Mouse (Mus musculus) layer of hippocampus, postnatal 10 days (tissue): ENCODE measurements at regions not wholly inside any gene's neighbourhood (a gene's known extent, or its start where the extent isn't known, plus 50 kb on each side); places are given as distances from the start of the nearest gene placed in this dataset.
"Not testable (repeated sequence)": the region's sequence is repeated elsewhere in the genome, so short reads cannot be mapped to it uniquely, and the experiment has no call there.

Source experiments
- DNase-seq, 2 experiments: peaks; one replicate each; pipeline ENCODE4 v3.0.0; 2021; ENCODE audit warnings: low spot score in 2 of 2

DNA sequence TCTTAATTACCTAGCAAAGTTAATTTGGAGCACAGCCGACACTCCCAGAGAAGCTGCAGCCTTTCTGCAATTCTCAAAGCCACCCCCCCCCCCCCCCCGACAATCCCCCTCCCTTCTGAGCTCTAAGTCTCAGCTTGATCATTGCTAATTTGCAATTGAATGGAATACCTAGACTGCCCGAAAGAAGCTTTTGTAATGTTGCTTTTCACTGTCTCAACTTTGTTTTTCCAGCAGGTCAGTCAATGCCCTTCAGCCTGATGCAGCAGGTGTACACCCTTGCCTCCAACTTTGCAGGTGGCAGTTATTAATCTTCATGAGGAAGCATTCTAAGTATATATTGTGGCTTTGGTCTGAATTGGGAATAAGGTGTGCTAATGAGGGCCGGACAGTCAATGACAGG, 1006.6 kb upstream of the Gm8797 start:
- DNase-seq = no peak

DNA sequence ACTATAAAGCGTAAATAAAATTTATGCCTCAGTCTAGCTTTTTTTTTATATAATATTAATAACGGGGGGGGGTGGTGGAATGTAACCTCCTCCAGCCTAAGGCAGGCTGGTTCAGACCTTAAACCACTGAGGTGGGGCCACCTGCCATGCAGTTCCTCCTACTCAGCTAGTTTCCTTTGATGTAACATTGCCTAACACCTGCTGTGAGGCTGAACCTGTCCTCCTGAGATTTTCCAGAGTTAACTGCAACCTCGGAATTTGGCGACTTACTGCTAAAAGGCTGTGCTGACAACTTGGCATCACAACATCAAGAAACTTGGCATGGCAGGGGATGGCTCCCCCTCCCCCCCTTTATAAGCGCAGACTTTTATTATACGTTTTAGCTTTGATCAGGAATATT, 1006.0 kb upstream of the Gm8797 start:
- DNase-seq = no peak

DNA sequence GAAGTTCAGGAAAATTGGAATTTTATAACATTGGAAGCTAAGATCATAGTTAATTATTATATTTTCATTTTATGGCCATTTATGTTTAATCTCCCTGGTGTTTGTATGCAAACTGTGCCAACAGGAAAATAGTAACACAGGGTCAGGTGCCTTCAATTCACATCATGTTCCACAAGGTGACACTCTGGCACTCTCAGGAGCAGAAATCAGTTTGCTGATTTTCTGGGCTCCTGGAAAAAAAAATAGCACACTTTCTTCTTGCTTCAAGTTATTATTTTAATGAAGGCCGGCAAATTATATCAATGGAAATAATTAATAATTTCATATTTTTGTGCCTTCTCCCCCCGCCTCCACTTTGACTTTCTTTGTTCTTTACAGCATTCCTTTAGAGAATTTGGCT, 994.5 kb upstream of the Gm8797 start:
- no peak for DNase-seq

DNA sequence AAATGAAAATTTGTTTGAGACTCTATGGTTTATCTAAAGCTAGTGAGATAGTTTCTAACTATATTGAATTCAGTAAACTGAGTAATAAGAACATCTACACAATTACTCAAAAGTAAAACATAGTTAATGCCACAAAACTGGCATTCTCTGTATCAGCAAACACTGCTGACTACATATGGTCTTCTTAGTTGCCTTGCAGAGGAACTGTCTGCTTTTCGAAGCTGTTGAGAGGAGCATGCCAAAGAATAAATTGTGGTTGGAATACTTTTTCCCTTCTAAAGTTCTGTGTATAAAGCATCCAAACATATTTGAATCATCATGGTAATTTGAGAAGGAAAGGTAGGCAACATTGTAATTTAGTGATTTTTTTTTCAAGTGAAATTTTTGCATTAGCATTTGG, 993.5 kb upstream of the Gm8797 start:
- DNase-seq = no peak

DNA sequence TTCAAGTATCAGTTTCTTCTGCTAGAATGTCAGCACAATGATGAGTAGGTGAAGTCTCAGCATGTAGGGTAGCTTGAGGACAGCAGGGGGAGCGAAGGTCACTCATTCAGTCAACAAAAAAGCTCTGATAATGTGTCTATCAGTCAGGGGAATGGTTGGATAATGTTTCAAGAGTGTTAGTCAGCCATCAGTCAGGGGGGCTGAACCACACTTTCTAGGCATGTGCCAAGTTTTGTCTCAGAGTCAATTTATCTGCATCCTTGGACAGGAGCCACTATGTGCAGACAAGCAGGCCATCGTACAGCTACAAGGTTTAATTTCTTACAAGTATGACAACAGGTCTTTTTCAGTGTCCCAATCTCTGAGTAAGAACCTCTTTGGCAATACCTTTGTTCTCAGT, 987.5 kb upstream of the Gm8797 start:
- DNase-seq = no peak

DNA sequence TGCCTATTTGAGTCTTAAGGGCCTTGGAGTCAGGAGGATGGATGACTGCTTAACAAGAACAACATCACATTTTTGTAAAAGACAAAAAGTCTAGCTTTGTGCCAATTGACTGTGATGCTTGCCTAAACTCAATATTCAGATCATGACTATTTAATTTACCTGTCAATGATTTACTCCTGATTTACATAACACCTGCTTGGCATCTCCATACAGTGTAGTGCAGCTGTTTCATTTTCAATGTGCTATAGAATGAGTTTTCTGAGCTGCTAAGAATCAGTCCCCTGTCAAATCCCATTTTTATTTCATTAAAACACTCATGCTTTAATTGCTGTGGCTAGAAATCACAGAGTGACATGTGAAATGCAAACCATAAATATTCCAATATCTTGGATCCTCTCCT, 974.0 kb upstream of the Gm8797 start:
- DNase-seq = no peak

DNA sequence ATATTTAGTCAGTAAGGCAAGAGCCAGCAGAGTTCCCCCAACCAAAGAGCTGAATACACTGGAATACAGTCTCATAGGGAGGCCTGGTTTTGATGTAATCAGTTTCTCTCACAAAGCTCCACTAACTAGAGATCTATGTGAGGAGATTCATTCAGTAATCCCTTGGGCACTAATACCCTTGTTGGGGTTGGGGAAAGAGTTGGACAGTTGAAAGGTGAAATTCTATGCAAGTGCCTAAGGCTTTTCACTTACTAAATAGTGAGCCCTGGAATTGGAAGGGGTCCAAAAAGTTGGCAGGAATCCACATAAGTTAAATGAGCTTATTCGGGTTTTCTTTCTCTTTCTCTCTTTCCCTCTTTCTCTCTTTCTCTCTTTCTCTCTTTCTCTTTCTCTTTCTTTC, 965.4 kb upstream of the Gm8797 start:
- no peak for DNase-seq

DNA sequence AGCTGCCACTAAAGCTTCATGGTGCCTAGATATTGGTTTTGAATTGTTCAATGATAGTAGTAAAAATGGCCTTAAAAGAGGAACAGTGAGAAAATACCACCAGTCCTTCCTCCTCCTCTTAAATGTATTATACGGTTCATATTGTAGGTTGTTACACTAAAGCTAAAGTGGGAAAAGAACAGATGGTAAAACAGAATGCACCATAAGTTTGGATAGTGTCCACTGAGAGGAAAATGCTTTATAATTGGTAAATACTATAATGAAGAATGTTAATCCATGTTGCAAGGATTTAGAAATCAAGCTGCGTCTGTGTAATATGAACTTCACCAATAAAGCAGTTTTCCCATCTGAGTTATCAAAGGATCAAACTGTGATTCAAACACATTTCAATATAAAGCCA, 957.5 kb upstream of the Gm8797 start:
- no peak for DNase-seq

DNA sequence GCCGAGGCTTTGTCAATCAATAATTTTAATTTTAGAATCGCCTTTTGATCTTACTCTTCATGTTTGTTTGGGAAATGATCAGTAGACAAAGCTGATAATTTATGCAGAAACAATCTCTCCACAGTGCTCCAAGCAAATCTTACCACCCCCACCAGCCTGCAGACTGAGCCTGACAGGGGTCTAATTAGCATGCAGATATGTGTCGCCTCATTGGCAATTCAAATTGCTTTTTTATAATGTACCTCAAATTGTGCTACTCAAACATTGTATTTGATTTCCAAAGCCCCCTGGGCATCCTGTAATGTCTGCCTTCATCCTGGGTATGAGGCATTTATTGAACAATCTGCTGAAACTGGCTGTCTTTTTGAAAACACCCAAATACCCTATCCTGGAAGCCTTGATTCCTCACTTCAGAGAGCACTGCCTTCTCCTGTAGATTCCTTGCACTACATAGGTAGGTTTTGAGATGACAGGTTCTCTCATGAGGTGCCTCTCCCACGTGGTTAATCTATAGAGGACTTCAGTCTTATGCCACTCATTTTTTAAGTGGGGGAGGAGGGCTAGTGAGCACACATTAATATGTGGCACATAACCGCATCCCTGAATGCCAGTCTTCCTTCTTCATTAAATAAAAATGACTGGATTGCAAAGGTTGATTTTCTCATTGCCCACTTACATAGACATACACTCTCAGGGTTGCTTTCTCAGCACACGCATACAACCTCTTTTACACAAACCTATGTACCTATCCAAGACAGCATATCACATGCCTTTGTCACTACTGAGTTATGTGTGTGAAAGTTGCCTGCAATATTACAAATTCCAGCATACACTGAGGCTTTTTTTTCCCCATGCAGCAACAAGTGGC, 954.3 kb upstream of the Gm8797 start:
- peak; percentile 3 to 14 for DNase-seq

DNA sequence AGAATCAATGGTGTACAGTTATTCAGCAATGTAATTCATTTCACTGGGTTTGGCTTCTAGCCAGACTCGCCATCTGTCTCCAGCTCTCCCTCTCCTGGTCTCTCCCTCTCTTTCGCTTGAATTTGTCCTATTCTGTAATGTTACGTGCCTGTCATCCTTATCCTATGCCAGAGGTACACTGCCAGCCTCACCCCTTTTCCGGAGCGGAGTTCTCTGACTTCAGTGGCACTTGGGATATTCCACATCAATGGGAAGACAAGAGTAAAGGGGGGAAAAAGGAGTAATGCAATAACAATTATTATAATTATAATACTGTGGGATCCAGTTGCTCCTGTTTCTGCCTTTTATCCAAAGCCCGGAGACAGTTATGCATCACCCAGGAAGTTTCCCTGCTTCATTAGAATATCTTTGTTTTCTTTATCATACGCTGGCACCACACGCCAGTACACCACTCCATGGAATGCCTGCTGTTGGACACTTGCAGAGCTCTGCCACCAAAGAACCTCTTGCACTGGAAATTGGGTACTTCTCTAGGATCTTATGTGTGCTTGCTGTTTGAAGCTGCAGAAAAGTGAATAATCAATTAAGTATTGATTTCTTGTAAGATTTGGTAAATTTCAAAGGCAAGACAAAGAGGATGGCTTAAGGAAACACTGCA, 953.6 kb upstream of the Gm8797 start:
- DNase-seq = peak; percentile 73 to 80

DNA sequence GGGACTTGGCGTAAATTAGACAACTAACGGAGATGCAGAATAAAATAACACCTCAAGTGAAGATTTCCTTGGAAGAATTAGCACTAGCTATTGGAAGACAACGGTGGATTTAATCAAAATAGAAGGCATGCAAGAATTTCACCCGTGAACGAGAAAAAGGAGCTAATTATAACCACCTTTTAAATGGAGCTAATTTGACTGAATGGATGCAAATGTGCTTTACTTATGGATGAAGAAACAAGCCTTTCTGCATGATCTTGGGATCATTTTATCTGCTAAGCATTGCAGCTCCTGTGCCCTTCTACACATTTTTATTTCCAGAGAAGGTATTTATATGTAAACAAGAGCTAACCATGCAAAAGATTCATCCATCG, 953.1 kb upstream of the Gm8797 start:
- no peak for DNase-seq

DNA sequence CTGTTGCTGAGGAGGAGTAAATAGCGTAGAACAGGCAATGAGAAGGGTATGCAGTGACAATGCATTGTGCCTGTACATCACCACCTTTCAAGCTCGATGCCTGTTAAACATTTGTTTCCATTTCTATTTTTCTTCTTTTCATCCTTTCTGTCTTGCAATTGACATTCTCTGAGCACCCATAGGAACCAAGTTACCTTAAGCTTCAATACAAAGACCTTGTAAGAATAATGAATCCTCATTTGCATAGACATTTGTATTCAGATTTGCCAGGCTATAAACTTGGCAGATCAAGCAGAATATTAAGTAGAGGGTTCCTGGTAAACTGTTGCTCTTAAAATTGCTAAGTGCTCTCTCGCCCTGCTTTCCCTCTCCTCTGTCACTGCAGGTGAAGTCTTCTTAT, 952.2 kb upstream of the Gm8797 start:
- DNase-seq = no peak

DNA sequence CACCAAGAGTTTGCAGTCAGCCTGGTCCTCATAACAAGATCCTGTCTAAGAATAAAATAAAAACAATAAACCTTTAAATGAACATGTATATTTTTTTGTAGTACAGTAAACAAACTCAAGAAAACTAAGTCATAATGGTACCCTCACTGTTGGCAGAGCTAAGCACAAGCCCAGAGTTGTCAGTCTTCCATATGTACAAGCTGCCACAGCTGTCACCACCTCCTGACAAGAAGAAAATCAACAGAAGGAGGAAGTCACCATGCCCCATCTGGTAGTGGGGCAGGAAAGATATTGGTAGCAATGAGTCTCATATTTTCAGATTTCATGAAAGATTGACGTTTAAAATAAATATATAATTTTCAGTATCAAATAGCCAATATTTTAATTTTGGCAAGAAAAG, 916.1 kb upstream of the Gm8797 start:
- DNase-seq = no peak

DNA sequence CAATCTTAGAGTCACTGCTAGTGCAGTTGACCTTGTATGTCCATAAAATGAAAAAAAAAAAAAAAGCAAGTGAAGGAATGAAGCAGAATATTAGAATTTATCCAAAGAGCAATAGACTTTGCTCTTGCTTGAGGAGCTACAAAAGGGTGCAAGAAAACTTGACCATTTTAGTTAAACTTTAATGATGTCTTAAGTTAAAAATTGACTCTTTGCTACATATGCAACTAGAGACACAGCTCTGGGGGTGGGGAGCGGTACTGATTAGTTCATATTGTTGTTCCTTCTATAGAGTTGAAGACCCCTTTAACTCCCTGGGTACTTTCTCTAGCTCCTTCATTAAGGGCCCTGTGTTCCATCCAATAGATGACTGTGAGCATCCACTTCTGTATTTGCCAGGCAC, 915.0 kb upstream of the Gm8797 start:
- no peak for DNase-seq

DNA sequence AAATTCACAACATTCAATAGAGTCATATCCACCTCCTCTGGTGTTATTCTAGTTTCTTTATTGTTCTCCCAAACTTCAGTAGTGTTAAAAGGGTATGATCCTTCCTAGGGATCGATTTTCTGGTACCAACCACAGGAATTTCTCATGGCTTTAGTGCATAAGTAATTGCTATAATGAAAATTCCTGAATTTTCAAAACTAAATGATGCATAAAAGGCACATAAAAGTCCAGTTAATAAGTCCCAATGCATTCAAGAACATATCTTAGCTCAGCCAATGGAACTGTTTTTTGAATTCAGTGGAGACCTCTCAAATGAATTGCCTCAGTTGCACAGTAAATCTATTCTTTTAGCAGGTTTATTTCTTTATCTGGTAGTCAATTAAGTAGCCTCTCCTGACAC, 913.7 kb upstream of the Gm8797 start:
- no peak for DNase-seq

DNA sequence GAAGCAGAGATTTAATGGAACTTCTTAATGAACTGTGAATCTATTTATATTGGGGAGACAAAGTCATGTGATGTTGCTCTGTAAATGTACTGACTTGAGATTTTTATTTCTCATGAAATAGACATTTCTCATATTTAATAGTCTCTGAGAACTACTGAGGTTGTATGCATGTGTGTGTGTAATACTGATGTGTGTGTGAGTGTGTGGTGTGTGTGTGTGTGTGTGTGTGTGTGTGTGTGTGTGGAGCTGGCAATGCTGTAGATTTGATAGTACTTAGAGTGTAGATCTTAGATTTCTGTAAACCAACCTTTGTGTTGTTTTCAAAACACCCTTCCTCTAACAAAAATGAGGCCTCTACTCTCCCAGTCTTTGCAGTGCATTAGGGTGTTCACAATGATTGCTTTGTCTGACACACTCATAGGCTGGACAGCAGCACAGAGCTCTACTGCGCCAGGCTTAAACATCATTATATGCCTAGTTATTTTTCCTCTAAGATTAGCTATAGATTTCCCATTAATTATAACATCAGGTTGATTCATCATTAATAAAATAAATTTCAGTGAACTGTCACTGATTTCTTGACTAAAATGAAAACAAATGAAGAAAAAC, 895.5 kb upstream of the Gm8797 start:
- DNase-seq = no peak

DNA sequence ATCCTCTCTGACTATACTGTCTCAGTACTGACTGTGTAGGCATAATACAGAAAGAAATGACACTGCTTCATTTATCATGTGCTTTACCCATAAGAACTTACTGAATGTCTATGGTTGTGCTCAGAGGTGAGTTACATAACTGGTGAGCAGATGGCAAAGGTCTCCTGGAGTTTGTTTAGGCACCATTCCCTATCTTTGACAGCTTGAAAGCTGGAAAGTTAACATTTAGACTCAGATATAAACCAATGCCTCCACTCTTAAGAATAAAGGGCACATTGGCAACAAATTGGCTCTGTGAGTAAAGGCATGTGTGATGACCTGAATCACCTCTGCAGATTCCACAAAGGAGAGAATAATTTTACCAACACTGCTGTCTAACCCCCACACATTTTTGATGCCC, 894.0 kb upstream of the Gm8797 start:
- DNase-seq = no peak

DNA sequence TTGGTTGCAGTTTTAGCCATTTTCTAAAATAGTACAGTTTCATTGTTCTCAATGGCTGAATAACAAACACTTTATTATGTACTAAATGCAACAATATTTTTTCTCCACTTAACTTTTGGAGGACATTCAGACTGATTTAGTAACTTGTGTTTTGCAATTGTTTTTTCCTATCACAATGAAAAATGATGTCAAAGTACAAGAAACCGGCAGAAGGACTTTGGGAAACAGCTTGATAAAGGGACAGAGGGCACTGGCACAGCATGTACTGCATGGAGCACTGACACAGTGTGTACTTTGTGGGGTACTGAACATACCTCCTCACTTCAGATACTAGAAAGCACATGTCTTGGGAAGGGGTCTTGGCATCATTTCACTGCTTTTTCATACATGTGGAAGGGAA, 884.4 kb upstream of the Gm8797 start:
- DNase-seq = no peak

DNA sequence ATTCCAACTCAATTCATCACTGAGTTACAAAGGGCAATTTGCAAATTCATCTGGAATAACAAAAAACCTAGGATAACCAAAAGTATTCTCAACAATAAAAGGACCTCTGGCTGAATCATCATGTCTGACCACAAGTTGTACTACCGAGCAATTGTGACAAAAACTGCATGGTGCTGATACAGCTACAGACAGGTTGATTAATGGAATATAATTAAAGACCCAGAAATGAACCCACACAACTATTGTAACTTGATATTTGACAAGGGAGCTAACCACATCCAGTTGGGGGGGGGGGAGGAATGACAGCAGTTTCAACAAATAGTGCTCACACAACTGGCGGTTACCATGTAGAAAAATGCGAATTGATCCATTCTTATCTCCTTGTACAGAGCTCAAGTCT, 864.7 kb upstream of the Gm8797 start:
- no peak for DNase-seq

DNA sequence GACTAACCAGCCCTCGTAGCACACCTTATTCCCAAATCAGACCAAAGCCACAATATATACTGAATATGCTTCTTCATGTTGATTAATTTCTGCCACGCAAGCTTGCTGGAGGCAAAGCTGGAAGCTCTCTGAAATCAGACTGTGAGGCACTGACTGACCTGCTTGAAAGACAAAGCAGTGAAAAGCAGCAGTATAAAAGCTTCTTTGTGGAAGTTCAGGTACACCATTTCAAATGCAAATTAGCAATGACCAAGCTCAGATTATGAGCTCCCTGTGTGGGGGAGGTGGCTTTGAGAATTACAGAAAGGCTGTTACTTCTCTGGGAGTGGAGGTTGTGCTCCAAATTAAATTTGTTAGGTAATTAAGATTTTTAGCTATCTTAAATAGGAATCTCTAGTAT, 857.5 kb upstream of the Gm8797 start:
- DNase-seq = no peak

DNA sequence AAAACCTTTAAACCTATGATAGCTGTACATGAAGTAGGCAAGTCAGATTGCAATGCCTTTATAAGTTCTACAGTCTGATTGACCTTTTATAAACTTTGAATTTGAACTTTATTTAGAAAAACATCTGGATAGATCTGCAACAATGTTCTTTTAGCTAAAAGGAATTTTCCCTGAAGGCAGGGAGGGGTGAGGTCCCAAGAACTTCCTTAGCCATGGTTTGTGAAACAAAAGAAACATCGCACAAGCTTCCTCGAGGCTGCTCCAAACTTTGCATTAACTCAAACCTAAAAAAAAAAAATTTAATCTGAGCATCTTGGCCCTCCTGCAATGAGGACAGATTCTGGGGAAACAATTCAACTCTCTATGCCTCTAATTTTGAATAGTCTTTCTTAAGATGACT, 854.8 kb upstream of the Gm8797 start:
- no peak for DNase-seq

DNA sequence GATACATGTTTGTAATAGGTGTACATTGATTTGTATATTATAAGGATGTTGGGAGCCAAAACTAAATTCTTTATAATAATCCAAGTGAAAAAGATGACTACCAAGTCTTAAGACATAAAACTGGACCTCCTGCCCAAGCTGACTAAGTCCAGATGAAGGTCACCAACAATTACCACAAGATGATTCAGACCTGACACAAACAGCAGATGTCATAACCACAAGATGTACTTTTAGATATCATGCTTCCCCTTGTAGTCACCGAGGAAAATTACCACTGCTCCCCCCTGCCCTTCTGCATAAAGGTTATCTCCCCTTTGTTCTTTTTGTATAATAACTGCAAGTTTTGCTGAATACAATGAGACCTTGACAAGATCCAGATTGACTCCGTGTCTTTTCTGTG, 843.0 kb upstream of the Gm8797 start:
- DNase-seq = not testable (repeated sequence)

DNA sequence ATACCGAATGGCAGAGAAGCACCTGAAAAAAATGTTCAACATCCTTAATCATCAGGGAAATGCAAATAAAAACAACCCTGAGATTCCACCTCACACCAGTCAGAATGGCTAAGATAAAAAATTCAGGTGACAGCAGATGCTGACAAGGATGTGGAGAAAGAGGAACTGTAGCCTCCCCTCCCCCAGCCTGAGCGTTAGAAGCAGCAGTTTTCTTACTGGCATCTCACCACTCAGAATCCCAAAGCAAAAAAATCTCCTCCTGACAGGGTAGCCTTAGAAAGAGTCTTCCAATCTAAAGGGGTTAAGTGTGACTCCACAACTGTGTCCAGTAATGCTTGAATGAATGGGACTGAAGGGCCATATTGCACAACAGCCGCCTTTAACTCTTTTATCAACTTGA, 819.9 kb upstream of the Gm8797 start:
- not testable (repeated sequence) for DNase-seq
